Mouse (Mus musculus): ENCODE measurements around the gene Alk.

Alk gene

DNA sequence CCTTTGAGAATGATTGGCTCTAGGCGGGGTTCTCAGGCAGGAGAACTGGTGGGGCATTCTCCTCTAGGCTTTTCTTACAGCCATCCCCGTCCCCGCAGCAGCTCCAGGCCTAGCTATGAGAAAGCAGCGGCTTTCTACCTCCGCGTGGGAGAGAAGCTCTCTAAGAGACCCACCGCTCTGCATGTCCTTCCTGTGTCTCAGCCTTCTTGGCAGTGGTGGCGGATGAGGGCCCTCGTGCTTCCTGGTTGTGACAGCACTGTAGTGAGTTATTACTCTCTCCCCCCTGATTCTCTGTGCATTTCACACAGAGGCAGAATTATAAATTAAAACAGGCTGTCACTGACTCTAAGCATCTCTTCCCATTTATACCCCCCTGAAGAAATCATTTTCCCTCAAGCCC lies 618.0 kb downstream of the Alk start:
- in situ Hi-C loops (cut with MboI, MseI): loop anchor here in 1 of 2 experiments (10.0 kb wide), 1 partner anchor 522 kb away; no protein-coding TSS in a partner anchor

- in situ Hi-C loops (cut with MboI, MseI): loop anchor here in 1 of 2 experiments (10.0 kb wide), 1 partner anchor 516 kb away; no protein-coding TSS in a partner anchor
Observed at GRCm38 (mm10) chr17:71981177-71981576, 623.2 kb downstream of the Alk start.

- in situ Hi-C loops (cut with MboI, MseI): loop anchor here in 1 of 2 experiments (10.0 kb wide), 1 partner anchor 516 kb away; no protein-coding TSS in a partner anchor
Observed at GRCm38 (mm10) chr17:71980518-71981145, 623.8 kb downstream of the Alk start.

- in situ Hi-C loops (cut with MboI, MseI): no loop called here
Observed at GRCm38 (mm10) chr17:71979137-71979536, 625.3 kb downstream of the Alk start.

GRCm38 (mm10) chr17:71976661-71977060 lies 627.8 kb downstream of the Alk start:
- in situ Hi-C loops (cut with MboI, MseI): no loop called here

GRCm38 (mm10) chr17:71973704-71974103 lies 630.7 kb downstream of the Alk start:
- in situ Hi-C loops (cut with MboI, MseI): no loop called here

GRCm38 (mm10) chr17:71967356-71967755 lies 637.1 kb downstream of the Alk start:
- in situ Hi-C loops (cut with MboI, MseI): no loop called here

DNA sequence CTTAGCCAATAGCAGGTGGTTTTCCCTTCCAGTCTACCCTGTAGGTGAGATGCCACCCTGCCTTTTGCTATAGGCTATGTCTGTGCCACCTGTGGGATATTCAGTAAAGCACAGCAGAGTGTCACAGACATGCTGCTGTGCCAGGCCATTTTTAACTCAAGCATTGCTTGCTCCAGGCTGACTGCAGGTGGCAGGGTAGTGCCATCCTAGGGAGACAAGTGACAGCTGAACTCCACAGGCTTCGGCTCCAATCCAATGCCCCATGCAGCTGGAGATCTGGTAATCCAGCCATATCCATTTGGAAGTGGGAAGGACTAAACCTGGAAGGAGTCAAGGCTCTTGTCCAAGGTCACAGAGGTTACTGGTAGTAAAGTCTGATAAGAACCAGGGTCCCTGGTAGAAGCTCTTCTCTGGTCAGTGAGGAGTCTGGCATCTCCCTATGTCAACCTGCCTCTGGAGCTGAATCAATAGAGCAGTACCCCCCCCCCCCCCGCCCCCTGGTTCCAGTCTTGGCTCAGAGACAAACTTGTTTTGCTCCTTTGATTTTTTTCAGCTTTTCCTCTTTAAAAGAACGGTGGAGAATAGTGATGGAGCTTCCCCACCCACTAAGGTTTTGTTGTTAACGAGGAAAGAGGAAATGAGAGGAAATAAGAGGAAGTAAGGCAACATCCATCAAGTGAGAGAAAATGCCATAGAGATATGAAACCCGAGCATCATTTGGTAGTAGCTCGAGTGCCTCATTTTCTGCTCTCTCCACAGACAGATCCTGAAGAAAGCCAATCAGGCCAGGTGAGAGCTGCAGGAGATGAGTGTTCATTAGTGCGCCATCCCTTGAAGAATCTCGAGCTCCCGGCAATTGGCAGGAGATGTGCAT lies 638.5 kb downstream of the Alk start:
- in situ Hi-C loops (cut with MboI, MseI): no loop called here

GRCm38 (mm10) chr17:71964610-71965009 lies 639.8 kb downstream of the Alk start:
- in situ Hi-C loops (cut with MboI, MseI): no loop called here

DNA sequence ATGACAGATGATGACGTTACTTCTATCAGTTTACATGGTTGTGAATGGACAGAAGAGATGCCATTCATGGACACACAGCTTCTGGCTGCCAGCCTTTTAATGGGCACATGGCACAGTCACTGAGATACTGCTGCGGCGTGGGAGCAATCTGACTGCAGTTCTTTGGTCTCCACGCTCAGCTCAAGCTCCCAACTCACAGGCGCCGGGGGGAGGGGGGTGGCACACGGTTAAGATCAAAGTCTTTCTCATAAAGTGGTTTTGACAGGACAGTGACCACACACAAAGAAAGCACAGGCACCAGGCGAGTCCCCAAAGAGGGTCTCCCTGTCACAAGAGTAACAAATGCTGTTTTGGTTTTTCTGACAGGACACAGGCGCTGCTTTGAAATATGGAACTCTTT lies 641.7 kb downstream of the Alk start:
- in situ Hi-C loops (cut with MboI, MseI): no loop called here

GRCm38 (mm10) chr17:71955011-71955410 lies 649.4 kb downstream of the Alk start:
- in situ Hi-C loops (cut with MboI, MseI): no loop called here

- in situ Hi-C loops (cut with MboI, MseI): no loop called here
Observed at GRCm38 (mm10) chr17:71954217-71954844, 650.1 kb downstream of the Alk start.

GRCm38 (mm10) chr17:71950968-71951367 lies 653.5 kb downstream of the Alk start:
- in situ Hi-C loops (cut with MboI, MseI): no loop called here

GRCm38 (mm10) chr17:71948687-71949086 lies 655.7 kb downstream of the Alk start:
- in situ Hi-C loops (cut with MboI, MseI): no loop called here

- in situ Hi-C loops (cut with MboI, MseI): no loop called here
Observed at GRCm38 (mm10) chr17:71947452-71947851, 657.0 kb downstream of the Alk start.

DNA sequence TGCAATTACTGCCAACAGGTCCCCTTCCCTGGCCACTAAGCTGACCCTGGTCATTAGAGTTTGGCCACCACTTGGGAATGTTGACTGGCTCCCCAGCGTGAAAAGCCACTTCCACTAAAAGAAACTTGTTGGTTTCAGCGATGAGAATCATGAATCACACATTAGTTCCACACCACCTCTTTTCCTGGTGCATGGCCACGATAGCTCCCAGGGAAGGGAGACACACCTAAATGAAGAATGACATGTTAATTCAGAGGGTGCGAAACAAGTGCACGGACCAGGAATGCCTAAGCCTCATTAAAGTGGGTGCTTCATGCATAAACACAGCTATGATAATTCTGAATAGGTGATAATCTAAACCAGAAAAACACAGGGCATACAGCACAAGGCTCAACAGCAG lies 660.4 kb downstream of the Alk start:
- in situ Hi-C loops (cut with MboI, MseI): no loop called here

GRCm38 (mm10) chr17:71942052-71942451 lies 662.4 kb downstream of the Alk start:
- in situ Hi-C loops (cut with MboI, MseI): no loop called here

GRCm38 (mm10) chr17:71941436-71941835 lies 663.0 kb downstream of the Alk start:
- in situ Hi-C loops (cut with MboI, MseI): no loop called here

DNA sequence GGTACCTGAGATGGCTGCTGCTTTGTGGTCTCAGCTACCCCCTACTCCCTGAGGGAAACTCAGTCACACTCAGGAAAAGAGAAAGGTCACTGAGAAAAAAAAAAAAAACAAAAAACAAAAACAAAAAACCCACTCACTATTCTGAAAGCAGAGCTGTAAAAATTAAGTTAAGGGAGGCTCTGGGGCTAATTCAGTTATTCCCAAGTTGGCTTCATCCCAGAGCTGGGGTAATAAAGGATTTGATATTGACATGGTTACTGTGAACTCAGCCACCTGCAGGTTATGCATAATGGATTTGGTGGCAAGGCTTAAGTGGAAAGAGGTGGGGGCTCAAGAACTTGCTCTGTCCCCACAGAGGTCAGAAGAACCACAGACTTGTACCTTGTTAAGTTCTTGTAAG lies 667.7 kb downstream of the Alk start:
- in situ Hi-C loops (cut with MboI, MseI): loop anchor here in 1 of 2 experiments (5.0 kb wide), 1 partner anchor 1254 kb away; no protein-coding TSS in a partner anchor

GRCm38 (mm10) chr17:71935837-71936236 lies 668.6 kb downstream of the Alk start:
- in situ Hi-C loops (cut with MboI, MseI): loop anchor here in 1 of 2 experiments (5.0 kb wide), 1 partner anchor 1254 kb away; no protein-coding TSS in a partner anchor

DNA sequence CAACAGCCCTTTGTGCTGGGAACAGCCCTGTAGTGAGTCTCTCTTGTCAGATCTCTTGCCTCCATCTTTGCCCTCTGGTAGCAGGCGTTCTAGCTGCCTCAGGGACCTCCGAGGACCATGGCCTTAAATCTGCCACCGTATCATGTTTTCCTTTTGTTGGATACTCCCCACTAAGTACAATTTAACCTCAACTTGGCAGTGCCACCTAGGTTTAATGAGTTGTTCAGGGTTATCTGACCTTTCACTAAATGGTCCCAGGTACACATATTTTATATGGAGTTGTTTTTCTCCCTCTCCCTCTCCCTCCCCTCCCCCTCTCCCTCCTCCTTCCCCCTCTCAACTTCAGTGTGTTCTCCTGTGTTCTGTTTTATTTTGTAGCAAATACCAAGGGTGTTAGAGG lies 669.1 kb downstream of the Alk start:
- in situ Hi-C loops (cut with MboI, MseI): loop anchor here in 1 of 2 experiments (5.0 kb wide), 1 partner anchor 1253 kb away; no protein-coding TSS in a partner anchor

DNA sequence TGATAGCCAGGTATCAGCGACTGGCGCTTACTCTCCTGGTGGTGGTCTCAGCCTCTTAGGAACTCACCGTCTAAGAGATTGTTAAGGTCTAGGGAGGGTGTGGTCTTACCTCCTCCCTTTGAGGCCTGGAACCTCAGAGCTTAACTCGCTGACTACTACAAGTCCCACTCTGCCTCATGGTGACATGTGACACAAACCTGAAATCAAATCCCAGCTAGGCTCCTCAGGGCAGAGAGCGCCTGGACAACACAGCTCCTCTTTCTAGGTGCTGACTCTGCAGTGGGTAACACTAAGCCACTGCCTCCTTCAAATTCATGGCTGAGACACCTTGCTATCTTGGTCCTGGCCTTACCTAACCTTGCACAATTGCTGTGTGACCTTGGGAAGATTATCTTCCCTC lies 689.5 kb downstream of the Alk start:
- in situ Hi-C loops (cut with MboI, MseI): no loop called here

All from T-helper 17 cell (primary cell).